Mouse (Mus musculus) activated CD4-positive, CD25-positive, alpha-beta regulatory T cell, adult 4 months (primary cell): Measurements from ENCODE around the gene Rasd1. TPM values are rescaled to one million over a fixed set of nuclear protein-coding genes. Genes with fewer than 3 reads are reported as not detected.
A peak's percentile ranks its signal among the peaks of the same experiment; 100 is the strongest.
"Not testable (repeated sequence)": the region's sequence is repeated elsewhere in the genome, so short reads cannot be mapped to it uniquely, and the experiment has no call there.

ENCODE experiments used
- ATAC-seq: one replicate; pipeline ENCODE4 v1.8.0; 2017
- polyA plus RNA-seq, 2 experiments: library from polyadenylated mRNA; unstranded; fragments of 100-300 nt; shearing (Covaris generic); gene quantifications; one replicate each; pipeline ENCODE4 v1.2.1; 2017

The Rasd1 gene
- polyA plus RNA-seq, 2 experiments from 2014 or later: 0.20 to 0.29 TPM

GRCm38 (mm10) chr11:59960476-59961337 is 4.0 kb downstream of the Rasd1 start:
- ATAC-seq: no peak

- ATAC-seq: no peak
Measured at GRCm38 (mm10) chr11:59959453-59959852, 5.3 kb downstream of the Rasd1 start.

- no peak for ATAC-seq
Measured at GRCm38 (mm10) chr11:59956749-59957148, 8.0 kb downstream of the Rasd1 start.

- no peak for ATAC-seq
Measured at GRCm38 (mm10) chr11:59952892-59953291, 11.9 kb downstream of the Rasd1 start.

- no peak for ATAC-seq
Measured at GRCm38 (mm10) chr11:59948401-59948767, 16.4 kb downstream of the Rasd1 start.

- peak; percentile 91 for ATAC-seq
Measured at GRCm38 (mm10) chr11:59947752-59948400, 16.9 kb downstream of the Rasd1 start, which contains the start of gene Med9. Med9 (plus strand) TSS chr11:59948206.

- not testable (repeated sequence) for ATAC-seq
Measured at GRCm38 (mm10) chr11:59944855-59945254, 19.9 kb downstream of the Rasd1 start.

- ATAC-seq: no peak
Measured at GRCm38 (mm10) chr11:59941391-59941790, 23.4 kb downstream of the Rasd1 start.

GRCm38 (mm10) chr11:59940645-59941044 is 24.1 kb downstream of the Rasd1 start:
- no peak for ATAC-seq

- ATAC-seq: no peak
Measured at GRCm38 (mm10) chr11:59939821-59940220, 24.9 kb downstream of the Rasd1 start.

GRCm38 (mm10) chr11:59937615-59938014 is 27.1 kb downstream of the Rasd1 start:
- no peak for ATAC-seq

- no peak for ATAC-seq
Measured at GRCm38 (mm10) chr11:59937023-59937422, 27.7 kb downstream of the Rasd1 start.

- ATAC-seq: no peak
Measured at GRCm38 (mm10) chr11:59933943-59934342, 30.8 kb downstream of the Rasd1 start.

GRCm38 (mm10) chr11:59932560-59933337 is 32.0 kb downstream of the Rasd1 start:
- ATAC-seq: no peak

GRCm38 (mm10) chr11:59930031-59930430 is 34.7 kb downstream of the Rasd1 start:
- no peak for ATAC-seq

- ATAC-seq: no peak
Measured at GRCm38 (mm10) chr11:59921265-59921664, 43.5 kb downstream of the Rasd1 start.

GRCm38 (mm10) chr11:59920331-59920730 is 44.4 kb downstream of the Rasd1 start:
- ATAC-seq: no peak

- no peak for ATAC-seq
Measured at GRCm38 (mm10) chr11:59919401-59919800, 45.3 kb downstream of the Rasd1 start.

- no peak for ATAC-seq
Measured at GRCm38 (mm10) chr11:59918014-59918413, 46.7 kb downstream of the Rasd1 start.

GRCm38 (mm10) chr11:59913702-59914101 is 51.0 kb downstream of the Rasd1 start:
- ATAC-seq: no peak
